Mouse (Mus musculus): Measurements from ENCODE around the gene Olfr1448.

- no peak for TF ChIP-seq CTCF (IDR thresholded peaks at IDR 0.05; ENCODE audit: low read depth, low read length)
- no peak for TF ChIP-seq POLR2A (IDR thresholded peaks at IDR 0.05; ENCODE audit: borderline replicate concordance, low read depth, low read length)
These were observed 40.7 kb downstream of the Olfr1448 start, which contains the start of gene Olfr1445 for GRCm38 (mm10) chr19:12883555-12883954.
